Mouse (Mus musculus) C2C12 (cell line): ENCODE measurements at regions not wholly inside any gene's neighbourhood (a gene's known extent, or its start where the extent isn't known, plus 50 kb on each side); places are given as distances from the start of the nearest gene placed in this dataset.
"Not testable (repeated sequence)": the region's sequence is repeated elsewhere in the genome, so short reads cannot be mapped to it uniquely, and the experiment has no call there.

Experiments
- CEBPB ChIP-seq: IDR thresholded peaks from one replicate; pipeline ENCODE4 v1.6.1; 2011; ENCODE audit warnings: low read depth, mild to moderate bottlenecking, control low read depth, moderate library complexity
- CTCF ChIP-seq: IDR thresholded peaks from one replicate; pipeline ENCODE4 v1.5.1; 2011; ENCODE audit not compliant: control insufficient read depth, insufficient read depth, insufficient read length
- FOSL1 ChIP-seq: IDR thresholded peaks from one replicate; pipeline ENCODE4 v1.8.0; 2011; ENCODE audit warnings: mild to moderate bottlenecking, low read length; ENCODE audit not compliant: poor library complexity, insufficient read depth, severe bottlenecking
- MAX ChIP-seq: IDR thresholded peaks from one replicate; pipeline ENCODE4 v1.6.1; 2011; ENCODE audit warnings: mild to moderate bottlenecking, control low read depth
- MYOD1 ChIP-seq: IDR thresholded peaks from one replicate; pipeline ENCODE4 v1.6.1; 2011; ENCODE audit warnings: low read depth; ENCODE audit not compliant: control insufficient read depth, insufficient read length
- MYOG ChIP-seq: IDR thresholded peaks from one replicate; pipeline ENCODE4 v1.6.1; 2011; ENCODE audit not compliant: control insufficient read depth, insufficient read length; ENCODE audit errors: extremely low read depth
- USF1 ChIP-seq: IDR thresholded peaks from one replicate; pipeline ENCODE4 v1.6.1; 2011; ENCODE audit warnings: low read depth, mild to moderate bottlenecking, control low read depth, moderate library complexity

- not testable (repeated sequence) for TF ChIP-seq FOSL1, CTCF, MAX, MYOG, CEBPB, USF1, MYOD1
Measured at GRCm38 (mm10) chr15:42177766-42178165, 2043.6 kb downstream of the 9330182O14Rik start.
